Mouse (Mus musculus): ENCODE data around the gene Calm2.

The Calm2 gene

GRCm38 (mm10) chr17:87391242-87391641 lies 55.5 kb downstream of the Calm2 start:
- DNase-seq, result peak; percentile 22

GRCm38 (mm10) chr17:87387068-87387467 lies 59.7 kb downstream of the Calm2 start:
- no peak for DNase-seq

GRCm38 (mm10) chr17:87385835-87386234 lies 60.9 kb downstream of the Calm2 start:
- DNase-seq, result no peak

All from cerebellum, adult 9-10 months (tissue).